8 mouse cellular contexts compared by ENCODE assay signal in genomic region chr2:174074621-174075020, GRCm38 (mm10). TPM values are rescaled to one million over a fixed set of nuclear protein-coding genes. Genes with fewer than 3 reads are reported as not detected.
DNase-seq lines count a peak whose midpoint lies in the region; ATAC-seq and TF ChIP-seq lines count a peak whose summit lies in the region.

No protein-coding gene starts in this region.

- H3K36me3 ChIP-seq in heart, embryonic 14.5 days (ENCODE audit: control insufficient read depth, insufficient read depth, low read length): no peaks in the 10 kb centered on the region
- no peaks in the 10 kb centered on the region for H3K36me3 ChIP-seq in ES-Bruce4 (ENCODE audit: control insufficient read depth, insufficient read depth, low read length, poor library complexity, severe bottlenecking)
- no peaks in the 10 kb centered on the region for H3K36me3 ChIP-seq in embryonic facial prominence, embryonic 14.5 days (ENCODE audit: control insufficient read depth, insufficient read depth, low read length)
- no peaks in the 10 kb centered on the region for H3K36me3 ChIP-seq in limb, embryonic 13.5 days

- H3K4me3 ChIP-seq in heart, embryonic 14.5 days (ENCODE audit: control insufficient read depth in 1 of 2, insufficient read depth in 1 of 2, low read depth in 1 of 2, low read length in 2 of 2): peak overlapping the region; percentile 50 to 97
- H3K4me3 ChIP-seq in ES-Bruce4 (ENCODE audit: low read depth, low read length): peak overlapping the region; percentile 41
- peak overlapping the region; percentile 79 for H3K4me3 ChIP-seq in embryonic facial prominence, embryonic 14.5 days (ENCODE audit: low read depth, low read length)
- H3K4me3 ChIP-seq in limb, embryonic 13.5 days: peak overlapping the region; percentile 82

- intact Hi-C loops in left cerebral cortex, postnatal 25 days (cut with DNase I): loop anchor here (5.0 kb wide), 2 partner anchors 223 to 487 kb away; no protein-coding TSS in a partner anchor

- TF ChIP-seq EP300 in ES-Bruce4 (IDR thresholded peaks at IDR 0.05; ENCODE audit: insufficient read depth, low read depth, low read length): no peak

- H3K27ac ChIP-seq in heart, embryonic 14.5 days (replicated peaks in 1 of 2; ENCODE audit: control insufficient read depth in 1 of 2, insufficient read depth in 1 of 2, low read depth in 2 of 2, low read length in 2 of 2): peak overlapping the region; percentile 16 to 87; a peak in 2 of 4 replicates
- H3K27ac ChIP-seq in ES-Bruce4 (ENCODE audit: insufficient read depth, low read length): no peak overlapping the region
- peak overlapping the region; percentile 94 for H3K27ac ChIP-seq in embryonic facial prominence, embryonic 14.5 days (replicated peaks; ENCODE audit: low read depth, low read length)
- peak overlapping the region; percentile 99 for H3K27ac ChIP-seq in limb, embryonic 13.5 days

- peaks cover 14 to 27% of the 10 kb centered on the region in 2 experiments for H3K4me1 ChIP-seq in heart, embryonic 14.5 days (ENCODE audit: control insufficient read depth in 2 of 2, insufficient read depth in 2 of 2, low read length in 2 of 2)
- H3K4me1 ChIP-seq in ES-Bruce4 (ENCODE audit: control insufficient read depth, insufficient read depth, low read length): no peaks in the 10 kb centered on the region
- H3K4me1 ChIP-seq in embryonic facial prominence, embryonic 14.5 days (ENCODE audit: control insufficient read depth, insufficient read depth, low read length): peaks cover 20% of the 10 kb centered on the region
- H3K4me1 ChIP-seq in limb, embryonic 13.5 days: peaks cover 48% of the 10 kb centered on the region

- no peak for TF ChIP-seq CTCF in ES-Bruce4 (IDR thresholded peaks at IDR 0.05; ENCODE audit: low read depth, low read length)

- no peaks in the 10 kb centered on the region for H3K9me3 ChIP-seq in heart, embryonic 14.5 days (ENCODE audit: control insufficient read depth, low read length)
- no peaks in the 10 kb centered on the region for H3K9me3 ChIP-seq in ES-Bruce4 (replicated peaks; ENCODE audit: control insufficient read depth, insufficient read depth, low read length, poor library complexity, severe bottlenecking)
- H3K9me3 ChIP-seq in embryonic facial prominence, embryonic 14.5 days (ENCODE audit: control insufficient read depth, low read length): no peaks in the 10 kb centered on the region
- H3K9me3 ChIP-seq in limb, embryonic 13.5 days: no peaks in the 10 kb centered on the region

- DNase-seq in heart, adult 11 months: no peak
- DNase-seq in embryonic facial prominence, embryonic 14.5 days (ENCODE audit: low spot score): peak; percentile 70
- DNase-seq in retina, postnatal 1 day: peak; percentile 74
- no peak for DNase-seq in left cerebral cortex, postnatal 25 days (ENCODE audit: low spot score in 2 of 2)
- DNase-seq in urinary bladder, adult 2 months (ENCODE audit: low spot score): no peak

- no peak for TF ChIP-seq POLR2A in ES-Bruce4 (IDR thresholded peaks at IDR 0.05; ENCODE audit: insufficient read depth, low read length)

- H3K4me2 ChIP-seq in heart, embryonic 14.5 days (ENCODE audit: low read length): peak overlapping the region; percentile 98
- peak overlapping the region; percentile 94 for H3K4me2 ChIP-seq in embryonic facial prominence, embryonic 14.5 days (ENCODE audit: low read depth, low read length)
- H3K4me2 ChIP-seq in limb, embryonic 13.5 days (replicated peaks): peak overlapping the region; percentile 88

- ATAC-seq in heart, embryonic 14.5 days (ENCODE audit: insufficient number of reproducible peaks, insufficient read depth, low FRiP score, low read depth): no peak
- peak; percentile 5; the same call in 1 of the 2 replicates for ATAC-seq in embryonic facial prominence, embryonic 14.5 days (ENCODE audit: low read depth)
- ATAC-seq in limb, embryonic 13.5 days (ENCODE audit: low FRiP score, low read depth): no peak

- no peaks in the 10 kb centered on the region for H3K27me3 ChIP-seq in heart, embryonic 14.5 days (ENCODE audit: control insufficient read depth, insufficient read depth, low read length)
- no peaks in the 10 kb centered on the region for H3K27me3 ChIP-seq in ES-Bruce4 (ENCODE audit: control insufficient read depth, insufficient read depth, low read length, poor library complexity, severe bottlenecking)
- H3K27me3 ChIP-seq in embryonic facial prominence, embryonic 14.5 days (replicated peaks; ENCODE audit: control insufficient read depth, insufficient read depth, low read length): no peaks in the 10 kb centered on the region
- H3K27me3 ChIP-seq in limb, embryonic 13.5 days: no peaks in the 10 kb centered on the region

- peak overlapping the region; percentile 96 for H3K9ac ChIP-seq in heart, embryonic 14.5 days (ENCODE audit: low read length)
- H3K9ac ChIP-seq in ES-Bruce4 (ENCODE audit: low read depth, poor library complexity, severe bottlenecking): peak overlapping the region; percentile 72
- H3K9ac ChIP-seq in embryonic facial prominence, embryonic 14.5 days (ENCODE audit: low read depth, low read length): peak overlapping the region; percentile 66
- peak overlapping the region; percentile 63 for H3K9ac ChIP-seq in limb, embryonic 13.5 days

- 0% methylated on average over 8 of the region's 13 CpGs for WGBS in heart, embryonic 14.5 days
- 0% methylated on average over 7 of the region's 13 CpGs for WGBS in embryonic facial prominence, embryonic 14.5 days
- 0% methylated on average over 8 of the region's 13 CpGs for WGBS in limb, embryonic 13.5 days

RNA-seq across cellular contexts. Expression of gene Stx16, which starts 1.5 kb away (rescaled TPM):
- 6.9 and 7.9 TPM in 2 replicates for polyA plus RNA-seq in heart, embryonic 14.5 days (2014; fragmentation: Nextera tagmentation; extraction: Ambion mirVana)
- 57.3 and 59.7 TPM in 2 replicates for polyA plus RNA-seq in ES-Bruce4 (2011; ENCODE audit: insufficient read depth, insufficient read length, low read depth, missing spikeins)
- 9.7 and 10.8 TPM in 2 replicates for polyA plus RNA-seq in embryonic facial prominence, embryonic 14.5 days (2014; fragmentation: Nextera tagmentation; extraction: Ambion mirVana)
- 13.4 and 15.0 TPM in 2 replicates for polyA plus RNA-seq in limb, embryonic 13.5 days (2015; fragmentation: Nextera tagmentation; extraction: Ambion mirVana)
- total RNA-seq in left cerebral cortex, postnatal 25 days (2021): 10 to 100 TPM; 49.5 to 56.1 TPM
- polyA plus RNA-seq in urinary bladder, adult 2 months (2012; rRNA removed): 50.6 and 51.9 TPM in 2 replicates

RNA-seq across cellular contexts. Expression of gene Npepl1, which starts 35.5 kb away (rescaled TPM):
- 44.3 and 44.5 TPM in 2 replicates for polyA plus RNA-seq in heart, embryonic 14.5 days (2014; fragmentation: Nextera tagmentation; extraction: Ambion mirVana)
- 28.7 TPM in 2 replicates for polyA plus RNA-seq in ES-Bruce4 (2011; ENCODE audit: insufficient read depth, insufficient read length, low read depth, missing spikeins)
- polyA plus RNA-seq in embryonic facial prominence, embryonic 14.5 days (2014; fragmentation: Nextera tagmentation; extraction: Ambion mirVana): 79.9 and 80.6 TPM in 2 replicates
- polyA plus RNA-seq in limb, embryonic 13.5 days (2015; fragmentation: Nextera tagmentation; extraction: Ambion mirVana): 61.9 and 63.4 TPM in 2 replicates
- 10 to 100 TPM in 1 of 2 experiments, 1 to 10 TPM in 1; 9.9 to 10.8 TPM for total RNA-seq in left cerebral cortex, postnatal 25 days (2021)
- 80.8 and 95.4 TPM in 2 replicates for polyA plus RNA-seq in urinary bladder, adult 2 months (2012; rRNA removed)

Comparison
In these comparisons a context has a peak if more than half of its experiments do, and no peak if none do; other contexts are left out.
1. DNase-seq: peak in embryonic facial prominence, embryonic 14.5 days (single experiment) and retina, postnatal 1 day (single experiment); none in heart, adult 11 months (single experiment), left cerebral cortex, postnatal 25 days (0 of 2) and urinary bladder, adult 2 months (single experiment).
2. Peak in every context shown above with its lines, with median percentiles within 50 percentile points of each other: H3K4me2 ChIP-seq, H3K4me3 ChIP-seq and H3K9ac ChIP-seq.